Mouse (Mus musculus) embryonic facial prominence, embryonic 11.5 days (tissue): ENCODE data around the gene Gm27179. TPM values are rescaled to one million over a fixed set of nuclear protein-coding genes. Genes with fewer than 3 reads are reported as not detected.
"Not testable (repeated sequence)": the region's sequence is repeated elsewhere in the genome, so short reads cannot be mapped to it uniquely, and the experiment has no call there.

Source experiments
- ATAC-seq: fragments of 200-750 bp; cut with Nextera tagmentation; replicated peaks from 2 replicates; pipeline ENCODE4 v1.8.0; 2017; ENCODE audit warnings: low read depth; ENCODE audit not compliant: insufficient number of reproducible peaks, low FRiP score, low TSS enrichment
- DNase-seq: peaks from one replicate; pipeline ENCODE4 v3.0.0-alpha.2; 2015; ENCODE audit warnings: low spot score
- H3K27ac ChIP-seq: fragments of 300-500 bp; sonication (generic); replicated peaks from 2 replicates; pipeline ENCODE4 v1.5.1; 2014; ENCODE audit warnings: mild to moderate bottlenecking, low read depth, low read length, control low read depth
- H3K27me3 ChIP-seq: fragments of 300-500 bp; sonication (generic); 2 replicates; pipeline ENCODE4 v1.6.1; 2014; ENCODE audit warnings: mild to moderate bottlenecking, low read length, moderate library complexity, mixed read lengths; ENCODE audit not compliant: control insufficient read depth, insufficient read depth
- H3K36me3 ChIP-seq: fragments of 300-500 bp; sonication (generic); replicated peaks from 2 replicates; pipeline ENCODE4 v1.6.1; 2014; ENCODE audit warnings: low read depth, mild to moderate bottlenecking, low read length, moderate library complexity, mixed read lengths; ENCODE audit not compliant: control insufficient read depth, insufficient read depth
- H3K4me1 ChIP-seq: fragments of 300-500 bp; sonication (generic); 2 replicates; pipeline ENCODE4 v1.6.1; 2014; ENCODE audit warnings: low read length, mixed read lengths; ENCODE audit not compliant: control insufficient read depth, insufficient read depth
- H3K4me2 ChIP-seq: fragments of 300-500 bp; sonication (generic); 2 replicates; pipeline ENCODE4 v1.6.1; 2014; ENCODE audit warnings: low read depth, mild to moderate bottlenecking, control low read depth, low read length, moderate library complexity
- H3K4me3 ChIP-seq: fragments of 300-500 bp; sonication (generic); 2 replicates; pipeline ENCODE4 v1.5.1; 2014; ENCODE audit warnings: low read depth, low read length, control low read depth
- H3K9ac ChIP-seq: fragments of 300-500 bp; sonication (generic); replicated peaks from 2 replicates; pipeline ENCODE4 v1.6.1; 2014; ENCODE audit warnings: mild to moderate bottlenecking, control low read depth, low read length
- H3K9me3 ChIP-seq: fragments of 300-500 bp; sonication (generic); replicated peaks from 2 replicates; pipeline ENCODE4 v1.6.1; 2016; ENCODE audit warnings: mild to moderate bottlenecking, low read length, inconsistent platforms, mixed read lengths; ENCODE audit not compliant: control insufficient read depth
- WGBS: fragments of 180-500 bp; shearing (Covaris S2); extraction: QIAGEN DNeasy Blood & Tissue Kit; methylation state at CpG from one replicate; pipeline ENCODE4 v1.1.7; 2014; 5-methylcytosine and 5-hydroxymethylcytosine counted together
- polyA plus RNA-seq: library from polyadenylated mRNA; unstranded; fragments of >200 nt; fragmentation: Nextera tagmentation; extraction: Ambion mirVana; gene quantifications from 2 replicates; pipeline ENCODE4 v1.2.1, GENCODE M21; 2014

Gene Gm27179
- polyA plus RNA-seq, 1 experiment from 2014 or later: not detected

GRCm38 (mm10) chr14:69496259-69496658 is 16.1 kb downstream of the Gm27179 start:
- H3K27ac ChIP-seq, H3K4me1 ChIP-seq, H3K36me3 ChIP-seq, H3K4me3 ChIP-seq, H3K9ac ChIP-seq, H3K27me3 ChIP-seq, H3K9me3 ChIP-seq, H3K4me2 ChIP-seq, ATAC-seq, DNase-seq: not testable (repeated sequence)

- H3K9ac ChIP-seq, DNase-seq, H3K27me3 ChIP-seq, H3K36me3 ChIP-seq, H3K4me1 ChIP-seq, ATAC-seq, H3K4me2 ChIP-seq, H3K27ac ChIP-seq, H3K4me3 ChIP-seq, H3K9me3 ChIP-seq: not testable (repeated sequence)
- no CpG with 5 or more reads among the region's 2 CpGs for WGBS
These were observed 17.4 kb downstream of the Gm27179 start for GRCm38 (mm10) chr14:69494946-69495345.

GRCm38 (mm10) chr14:69494522-69494921 is 17.8 kb downstream of the Gm27179 start:
- WGBS: no CpG with 5 or more reads among the region's 3 CpGs

GRCm38 (mm10) chr14:69488001-69488400 is 24.3 kb downstream of the Gm27179 start:
- H3K27ac ChIP-seq, DNase-seq, H3K9me3 ChIP-seq, ATAC-seq, H3K27me3 ChIP-seq, H3K36me3 ChIP-seq, H3K4me2 ChIP-seq, H3K4me1 ChIP-seq, H3K9ac ChIP-seq, H3K4me3 ChIP-seq: not testable (repeated sequence)
- WGBS: no CpG with 5 or more reads among the region's 10 CpGs

More at GRCm38 (mm10) chr14:69494522-69494921, 17.8 kb downstream of the Gm27179 start:
- ATAC-seq, H3K36me3 ChIP-seq, H3K4me2 ChIP-seq, H3K4me3 ChIP-seq, H3K9me3 ChIP-seq, H3K27me3 ChIP-seq, H3K27ac ChIP-seq, H3K4me1 ChIP-seq, DNase-seq, H3K9ac ChIP-seq: not testable (repeated sequence)

- ATAC-seq, H3K4me3 ChIP-seq, H3K4me2 ChIP-seq, H3K4me1 ChIP-seq, DNase-seq, H3K9me3 ChIP-seq, H3K27ac ChIP-seq, H3K9ac ChIP-seq, H3K27me3 ChIP-seq, H3K36me3 ChIP-seq: not testable (repeated sequence)
- no CpG with 5 or more reads among the region's 18 CpGs for WGBS
These were observed 26.7 kb downstream of the Gm27179 start for GRCm38 (mm10) chr14:69485466-69486135.

- H3K4me1 ChIP-seq, ATAC-seq, H3K9me3 ChIP-seq, DNase-seq, H3K4me2 ChIP-seq, H3K36me3 ChIP-seq, H3K9ac ChIP-seq, H3K27ac ChIP-seq, H3K27me3 ChIP-seq, H3K4me3 ChIP-seq: not testable (repeated sequence)
- no CpG with 5 or more reads among the region's 11 CpGs for WGBS
These were observed 38.3 kb downstream of the Gm27179 start for GRCm38 (mm10) chr14:69473941-69474646.

- DNase-seq, H3K4me3 ChIP-seq, H3K27me3 ChIP-seq, H3K9me3 ChIP-seq, H3K27ac ChIP-seq, H3K36me3 ChIP-seq, H3K9ac ChIP-seq, H3K4me1 ChIP-seq, ATAC-seq, H3K4me2 ChIP-seq: not testable (repeated sequence)
- no CpG with 5 or more reads among the region's 2 CpGs for WGBS
These were observed 39.0 kb downstream of the Gm27179 start for GRCm38 (mm10) chr14:69473322-69473721.

GRCm38 (mm10) chr14:69470122-69470708 is 42.1 kb downstream of the Gm27179 start:
- not testable (repeated sequence) for H3K9me3 ChIP-seq, H3K4me3 ChIP-seq, H3K27me3 ChIP-seq, H3K4me1 ChIP-seq, H3K4me2 ChIP-seq, H3K36me3 ChIP-seq, H3K27ac ChIP-seq, H3K9ac ChIP-seq, DNase-seq, ATAC-seq
- WGBS: no CpG with 5 or more reads among the region's 8 CpGs
